Mouse (Mus musculus): ENCODE data around the gene 4932438A13Rik.

GRCm38 (mm10) chr3:37063406-37063805 lies 200.5 kb downstream of the 4932438A13Rik start, which contains the start of gene Adad1:
- no peak for TF ChIP-seq NANOG (IDR thresholded peaks at IDR 0.05; ENCODE audit: borderline replicate concordance, low read length)
- no peak for TF ChIP-seq CTCF (conservative IDR thresholded peaks at IDR 0.05; ENCODE audit: low read length)
